Mouse (Mus musculus) liver, adult 2 months (tissue): Measurements from ENCODE around the gene Ctnnb1.

Experiments used
- CTCF ChIP-seq: fragments of 200-500 bp; IDR thresholded peaks from 2 replicates; pipeline ENCODE4 v1.5.1; 2011; ENCODE audit warnings: low read depth, low read length, control low read depth
- POLR2A ChIP-seq: fragments of 200-500 bp; IDR thresholded peaks from 2 replicates; pipeline ENCODE4 v1.6.1; 2011; ENCODE audit warnings: low read length, control low read depth; ENCODE audit not compliant: insufficient read depth; ENCODE audit errors: extremely low read depth

DNA sequence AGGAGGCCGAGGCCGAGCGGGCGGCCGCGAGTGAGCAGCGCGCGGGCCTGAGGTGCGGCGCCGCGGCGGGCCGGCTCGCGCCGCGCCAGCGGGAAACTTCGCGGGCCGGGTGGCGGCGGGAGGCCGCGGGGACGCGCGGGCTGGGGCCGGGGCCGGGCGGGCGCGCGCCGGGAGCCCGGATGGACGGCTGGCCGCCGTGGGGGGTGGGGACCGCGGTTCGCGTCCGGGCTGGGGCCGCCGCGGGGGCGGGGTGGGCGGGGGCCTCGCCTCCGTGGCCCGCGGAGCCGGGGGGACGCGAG, 4.5 kb downstream of the Ctnnb1 start:
- TF ChIP-seq CTCF (no peak), POLR2A (no peak)
